Mouse (Mus musculus) gastrocnemius, adult 8-10 months (tissue): ENCODE measurements around the gene Adam4. TPM values are rescaled to one million over a fixed set of nuclear protein-coding genes. Genes with fewer than 3 reads are reported as not detected.
"Not testable (repeated sequence)": the region's sequence is repeated elsewhere in the genome, so short reads cannot be mapped to it uniquely, and the experiment has no call there.

ENCODE experiments used
- DNase-seq, 2 experiments: peaks; one replicate each; pipeline ENCODE4 v3.0.0; 2022; ENCODE audit warnings: low spot score in 2 of 2
- total RNA-seq, 4 experiments: library from RNA; stranded (reverse); gene quantifications; 2 replicates each; pipeline ENCODE4 v1.2.4; 2022

Gene Adam4
- total RNA-seq, result 1 to 10 TPM in 2 of 4 experiments, under 1 TPM in 2; 0.58 to 1.1 (median 0.97) TPM

DNA sequence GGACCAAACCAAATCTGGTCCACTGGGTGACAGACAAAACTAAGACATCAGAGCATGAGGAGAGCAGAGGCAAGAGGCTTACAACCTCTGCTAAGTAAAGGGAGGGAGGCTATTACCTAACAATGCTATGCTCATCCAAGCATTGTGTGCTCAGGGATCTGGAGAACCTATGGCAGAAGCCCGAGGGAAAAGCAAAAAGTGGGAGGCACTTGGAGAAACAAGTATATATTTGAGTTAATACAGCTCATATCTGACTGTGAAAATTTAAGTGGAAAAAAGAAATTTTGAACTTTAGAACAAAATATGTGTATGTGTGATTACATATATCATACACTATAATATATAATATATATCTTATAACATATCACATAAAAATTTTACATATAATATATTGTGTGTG is at the start of gene Adam4:
Gene Adam4 (minus strand): TSS at position 101 of the 400 bp plus-strand sequence.
- DNase-seq, result no peak

- not testable (repeated sequence) for DNase-seq
These were observed 37.3 kb upstream of the Adam4 start for GRCm38 (mm10) chr12:81459051-81459450.

DNA sequence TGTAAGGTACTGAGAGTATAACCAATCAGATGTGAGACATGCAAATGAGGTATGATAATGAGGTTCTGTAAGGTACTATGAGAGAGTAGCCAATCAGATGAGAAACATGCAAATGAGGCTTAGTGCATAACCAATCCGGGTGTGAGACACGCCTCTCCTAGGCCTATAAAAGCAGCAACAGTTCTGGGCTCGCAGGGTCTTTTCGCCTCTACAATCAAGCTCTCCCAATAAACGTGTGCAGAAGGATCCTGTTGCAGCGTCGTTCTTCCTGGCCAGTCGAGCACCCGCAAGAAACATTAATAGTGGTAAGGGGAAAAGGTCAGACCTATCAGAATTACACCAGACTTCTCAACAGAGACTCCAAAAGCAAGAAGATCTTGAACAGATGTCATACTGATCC is 17.2 kb upstream of the Adam4 start:
- not testable (repeated sequence) for DNase-seq

DNA sequence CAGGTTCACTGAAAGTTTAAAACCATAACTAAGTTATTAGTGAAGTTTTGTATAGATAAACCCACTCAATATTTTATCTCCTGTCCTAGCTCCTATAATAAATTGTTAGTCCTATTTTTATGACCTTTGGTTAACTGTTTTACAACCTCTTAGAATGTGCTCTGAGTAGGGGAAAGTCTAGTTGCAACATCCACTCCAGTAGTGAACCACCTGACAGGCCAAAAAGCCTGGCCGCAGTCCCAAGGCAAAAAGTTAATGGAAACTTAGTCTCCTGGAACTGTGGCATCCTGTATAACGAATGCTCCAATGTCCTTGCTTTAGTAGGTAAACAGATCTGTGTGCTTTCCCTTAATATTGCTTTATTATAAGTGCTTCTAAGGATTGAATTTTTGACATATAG is 13.0 kb upstream of the Adam4 start:
- DNase-seq, result not testable (repeated sequence)

DNA sequence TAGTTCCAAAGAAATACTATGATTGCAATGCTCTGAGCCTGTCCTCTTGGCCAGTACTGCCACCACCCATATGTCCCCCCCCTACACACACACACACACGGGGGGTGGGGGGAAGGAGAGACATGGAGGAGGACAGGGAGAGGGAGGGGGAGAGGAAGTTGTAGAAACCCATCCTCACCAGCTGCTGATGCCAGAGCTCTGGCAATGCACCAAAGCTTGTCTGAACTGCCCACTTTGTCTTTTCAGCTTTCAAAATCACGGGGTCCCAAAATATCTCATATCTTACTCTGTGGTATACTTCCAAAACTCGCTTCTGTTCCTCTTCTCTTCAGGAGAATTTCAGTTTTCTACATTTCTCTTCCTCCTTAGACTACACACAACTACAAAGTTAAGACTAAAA is 8.5 kb downstream of the Adam4 start:
- DNase-seq, result no peak

DNA sequence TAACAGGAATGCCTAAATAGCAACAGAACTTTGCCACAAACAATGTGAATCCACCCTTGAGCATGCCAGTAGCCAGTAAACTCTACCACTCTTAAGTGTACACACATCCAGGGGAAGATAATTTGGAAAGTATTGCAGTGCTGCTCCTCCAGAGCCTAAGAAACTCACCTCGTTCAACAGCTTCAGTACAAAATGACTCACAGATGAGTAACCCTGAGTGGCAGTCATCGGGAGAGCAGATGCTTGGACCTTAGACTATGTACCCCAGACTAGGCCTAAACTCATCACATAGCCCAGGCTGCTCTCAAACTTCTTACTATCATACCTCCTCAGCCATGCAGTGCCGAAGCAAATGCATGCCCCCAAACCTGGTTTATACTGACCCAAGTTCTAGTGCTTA is 12.8 kb downstream of the Adam4 start:
- no peak for DNase-seq

DNA sequence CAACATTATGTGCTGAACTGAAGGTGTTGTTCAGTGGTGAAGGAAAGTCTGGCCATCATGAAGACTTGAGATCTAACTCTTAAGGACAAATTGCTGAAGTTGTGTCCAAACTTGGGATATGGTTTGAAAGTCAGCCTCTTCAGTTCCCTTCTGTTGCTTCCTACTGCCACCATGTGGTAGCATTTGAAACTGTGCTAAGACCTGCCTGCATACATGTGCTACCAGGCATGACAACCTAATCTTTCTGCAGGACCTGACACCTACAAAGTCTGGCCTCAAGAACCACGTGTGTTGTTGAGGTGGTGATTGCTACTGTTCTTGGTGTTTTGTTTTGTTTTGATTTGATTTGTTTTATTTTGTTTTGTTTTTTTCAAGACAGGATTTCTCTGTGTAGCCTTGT is 19.6 kb downstream of the Adam4 start:
- peak; percentile 9 to 17 for DNase-seq

GRCm38 (mm10) chr12:81379364-81379763 is 42.4 kb downstream of the Adam4 start, which contains the start of gene Gm4787:
Gene Gm4787, minus strand, starts transcription at chr12:81379464.
- not testable (repeated sequence) for DNase-seq

Other genes starting within 250 kb of the Adam4 start
- gene Slc8a3, start 88.8 kb downstream of the Adam4 start, total RNA-seq, result 10 to 100 TPM; 35.3 to 52.3 (median 45.8) TPM
- gene Gm4787, start 42.5 kb downstream of the Adam4 start, total RNA-seq, result under 1 TPM; 0.43 to 0.92 (median 0.59) TPM
- 10 to 100 TPM; 88.2 to 98.9 (median 94.0) TPM for gene Cox16, start 63.2 kb upstream of the Adam4 start, total RNA-seq
- 10 to 100 TPM; 40.4 to 48.1 (median 43.4) TPM for gene Gm20498, start 111.0 kb upstream of the Adam4 start, total RNA-seq
- gene Synj2bp, start 111.0 kb upstream of the Adam4 start, total RNA-seq, result 10 to 100 TPM; 38.4 to 48.6 (median 42.5) TPM
- under 1 TPM in 1 of 4 experiments, not detected in 3; 0.10 TPM for gene Adam21, start 146.5 kb upstream of the Adam4 start, total RNA-seq
- 10 to 100 TPM in 3 of 4 experiments, 1 to 10 TPM in 1; 9.6 to 14.5 (median 13.0) TPM for gene Med6, start 173.1 kb upstream of the Adam4 start, total RNA-seq
- gene Ttc9, start 209.3 kb upstream of the Adam4 start, total RNA-seq, result 1 to 10 TPM; 4.3 to 6.0 (median 5.2) TPM